Mouse (Mus musculus) forebrain, postnatal 0 days (tissue): Measurements from ENCODE around the gene Edem3. TPM values are rescaled to one million over a fixed set of nuclear protein-coding genes. Genes with fewer than 3 reads are reported as not detected.
"Not testable (repeated sequence)": the region's sequence is repeated elsewhere in the genome, so short reads cannot be mapped to it uniquely, and the experiment has no call there.

Experiments
- ATAC-seq: fragments of 200-750 bp; cut with Nextera tagmentation; 2 replicates; pipeline ENCODE4 v1.8.0; 2017; ENCODE audit warnings: mild to moderate bottlenecking, moderate library complexity
- DNase-seq: peaks from one replicate; pipeline ENCODE4 v3.0.0-alpha.2; 2015
- H3K27ac ChIP-seq: fragments of 300-500 bp; sonication (generic); 2 replicates; pipeline ENCODE4 v1.5.1; 2014; ENCODE audit warnings: low read depth, mild to moderate bottlenecking, antibody characterized with exemption, low read length, moderate library complexity, mixed read lengths
- H3K27me3 ChIP-seq: fragments of 300-500 bp; sonication (generic); 2 replicates; pipeline ENCODE4 v1.6.1; 2014; ENCODE audit warnings: mild to moderate bottlenecking, low read length, mixed read lengths; ENCODE audit not compliant: insufficient read depth
- H3K36me3 ChIP-seq: fragments of 300-500 bp; sonication (generic); 2 replicates; pipeline ENCODE4 v1.6.1; 2014; ENCODE audit warnings: mild to moderate bottlenecking, moderate library complexity; ENCODE audit not compliant: insufficient read depth
- H3K4me1 ChIP-seq: fragments of 300-500 bp; sonication (generic); 2 replicates; pipeline ENCODE4 v1.6.1; 2014; ENCODE audit warnings: antibody characterized with exemption; ENCODE audit not compliant: insufficient read depth
- H3K4me2 ChIP-seq: fragments of 300-500 bp; sonication (generic); 2 replicates; pipeline ENCODE4 v1.6.1; 2014; ENCODE audit warnings: low read depth, mild to moderate bottlenecking, moderate library complexity
- H3K4me3 ChIP-seq: fragments of 300-500 bp; sonication (generic); 2 replicates; pipeline ENCODE4 v1.5.1; 2014; ENCODE audit warnings: low read depth, low read length, mixed read lengths
- H3K9ac ChIP-seq: fragments of 300-500 bp; sonication (generic); 2 replicates; pipeline ENCODE4 v1.6.1; 2014; ENCODE audit warnings: mild to moderate bottlenecking
- H3K9me3 ChIP-seq: fragments of 300-500 bp; sonication (generic); 2 replicates; pipeline ENCODE4 v1.6.1; 2016; ENCODE audit warnings: low read length
- CTCF ChIP-seq: sonication (generic); IDR thresholded peaks from 2 replicates; pipeline ENCODE4 v1.5.1; 2016; ENCODE audit warnings: antibody characterized with exemption, control low read depth, low read depth
- WGBS: fragments of 180-500 bp; shearing (Covaris S2); extraction: QIAGEN DNeasy Blood & Tissue Kit; methylation state at CpG from one replicate; pipeline ENCODE4 v1.1.7; 2014; 5-methylcytosine and 5-hydroxymethylcytosine counted together
- polyA plus RNA-seq: library from polyadenylated mRNA; unstranded; fragments of >200 nt; fragmentation: Nextera tagmentation; extraction: Ambion mirVana; gene quantifications from 2 replicates; pipeline ENCODE4 v1.2.1, GENCODE M21; 2015
- total RNA-seq: library from RNA; depleted of rRNA; stranded (reverse); fragments of >200 nt; gene quantifications from 2 replicates; pipeline ENCODE4 v1.2.3, GENCODE M21; 2014

Edem3 gene
- total and polyA plus RNA-seq, 2 experiments from 2014 or later: 11.0 to 56.6 TPM

DNA sequence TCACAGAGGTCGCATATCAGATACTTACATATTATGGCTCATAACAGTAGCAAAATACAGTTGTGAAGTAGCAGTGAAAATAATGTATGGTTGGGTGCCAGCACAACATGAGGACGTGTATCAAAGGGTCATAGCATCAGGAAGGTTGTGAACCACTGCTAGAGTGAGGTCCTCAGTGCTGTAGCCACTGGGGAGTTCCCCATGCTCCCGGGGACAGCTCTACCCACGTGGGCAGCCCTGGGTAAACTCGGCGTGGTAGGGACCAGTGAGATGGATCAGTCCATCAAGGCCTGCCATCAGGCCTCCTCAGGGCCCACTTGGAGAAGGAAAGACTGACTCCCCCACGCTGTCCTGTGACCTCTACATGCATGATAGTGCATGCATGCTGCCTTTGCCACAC is 26.3 kb downstream of the Edem3 start:
- TF ChIP-seq CTCF: no peak
- DNase-seq (no peak), ATAC-seq (no peak)
- H3K9me3 ChIP-seq: no peaks in the 10 kb centered on the region
- H3K36me3 ChIP-seq: peaks cover 39% of the 10 kb centered on the region
- 86% methylated on average over 7 of the region's 7 CpGs for WGBS
- no peaks in the 10 kb centered on the region for H3K4me1 ChIP-seq
- no peak overlapping the region for H3K4me2 ChIP-seq
- no peak overlapping the region for H3K27ac ChIP-seq
- no peak overlapping the region for H3K4me3 ChIP-seq
- H3K27me3 ChIP-seq: no peaks in the 10 kb centered on the region
- H3K9ac ChIP-seq: no peak overlapping the region

- no peaks in the 10 kb centered on the region for H3K27me3 ChIP-seq
- no peaks in the 10 kb centered on the region for H3K4me1 ChIP-seq
- ATAC-seq (no peak), DNase-seq (no peak)
- H3K4me3 ChIP-seq: no peak overlapping the region
- WGBS: 86% methylated on average over 2 of the region's 2 CpGs
- TF ChIP-seq CTCF: no peak
- no peaks in the 10 kb centered on the region for H3K9me3 ChIP-seq
- no peak overlapping the region for H3K4me2 ChIP-seq
- H3K27ac ChIP-seq: no peak overlapping the region
- H3K36me3 ChIP-seq: peaks cover 29% of the 10 kb centered on the region
- no peak overlapping the region for H3K9ac ChIP-seq
Observed at GRCm38 (mm10) chr1:151783403-151783802, 28.2 kb downstream of the Edem3 start.

DNA sequence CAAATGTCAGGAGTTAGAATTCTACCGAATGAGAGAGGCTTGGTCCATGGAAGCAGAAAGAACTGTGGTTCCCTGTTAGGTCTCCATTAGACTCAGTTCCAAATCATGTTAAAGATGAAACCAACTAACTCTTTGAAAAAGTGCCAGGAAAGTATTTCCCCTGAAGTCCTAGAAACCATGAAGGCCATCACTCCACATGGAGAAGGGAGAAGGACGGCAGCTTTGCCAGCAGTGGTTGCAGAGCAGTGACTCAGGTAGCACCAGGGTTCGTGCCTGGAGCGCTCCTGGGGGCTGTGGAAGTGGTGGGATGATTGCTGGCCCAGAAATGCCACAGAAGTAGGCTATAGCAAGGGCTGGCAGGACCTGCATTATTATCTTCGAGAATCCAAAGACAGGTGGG is 31.2 kb downstream of the Edem3 start:
- Histone ChIP-seq H3K9me3 (no peaks in the 10 kb centered on the region), H3K27me3 (no peaks in the 10 kb centered on the region), H3K4me3 (no peak overlapping the region), H3K4me2 (no peak overlapping the region), H3K9ac (no peak overlapping the region), H3K27ac (no peak overlapping the region), H3K36me3 (peaks cover 26% of the 10 kb centered on the region), H3K4me1 (no peaks in the 10 kb centered on the region)
- no peak for ATAC-seq
- TF ChIP-seq CTCF: no peak
- no peak for DNase-seq
- 91% methylated on average over 5 of the region's 5 CpGs for WGBS

GRCm38 (mm10) chr1:151789136-151789535 is 34.0 kb downstream of the Edem3 start:
- no peak overlapping the region for H3K4me3 ChIP-seq
- peaks cover 18% of the 10 kb centered on the region for H3K36me3 ChIP-seq
- H3K27ac ChIP-seq: no peak overlapping the region
- WGBS: 22% methylated on average over 4 of the region's 4 CpGs
- no peak overlapping the region for H3K9ac ChIP-seq
- H3K4me2 ChIP-seq: no peak overlapping the region
- no peaks in the 10 kb centered on the region for H3K9me3 ChIP-seq
- DNase-seq (no peak), ATAC-seq (no peak)
- no peaks in the 10 kb centered on the region for H3K27me3 ChIP-seq
- H3K4me1 ChIP-seq: no peaks in the 10 kb centered on the region
- no peak for TF ChIP-seq CTCF

GRCm38 (mm10) chr1:151792076-151792475 is 36.9 kb downstream of the Edem3 start:
- DNase-seq, ATAC-seq, H3K27me3 ChIP-seq, H3K4me2 ChIP-seq, H3K9me3 ChIP-seq, H3K27ac ChIP-seq, H3K4me1 ChIP-seq, H3K9ac ChIP-seq, H3K4me3 ChIP-seq: not testable (repeated sequence)
- H3K36me3 ChIP-seq: peaks cover 19% of the 10 kb centered on the region
- WGBS: 88% methylated on average over 8 of the region's 8 CpGs

GRCm38 (mm10) chr1:151802795-151803194 is 47.6 kb downstream of the Edem3 start:
- not testable (repeated sequence) for DNase-seq, H3K4me1 ChIP-seq, H3K4me3 ChIP-seq, H3K4me2 ChIP-seq, H3K9me3 ChIP-seq, H3K27ac ChIP-seq, H3K9ac ChIP-seq, ATAC-seq, H3K27me3 ChIP-seq
- 77% methylated on average over 3 of the region's 3 CpGs for WGBS
- H3K36me3 ChIP-seq: peaks cover 41% of the 10 kb centered on the region

GRCm38 (mm10) chr1:151807286-151807685 is 52.1 kb downstream of the Edem3 start:
- peaks cover 53% of the 10 kb centered on the region for H3K36me3 ChIP-seq
- WGBS: 88% methylated on average over 5 of the region's 5 CpGs

More at GRCm38 (mm10) chr1:151807286-151807685, 52.1 kb downstream of the Edem3 start:
- Histone ChIP-seq H3K9me3 (no peaks in the 10 kb centered on the region), H3K9ac (no peak overlapping the region), H3K27ac (no peak overlapping the region), H3K4me2 (no peak overlapping the region), H3K4me3 (no peak overlapping the region), H3K27me3 (no peaks in the 10 kb centered on the region), H3K4me1 (no peaks in the 10 kb centered on the region)
- DNase-seq: no peak
- no peak for TF ChIP-seq CTCF
- ATAC-seq: no peak
